Mouse (Mus musculus): Measurements from ENCODE around the gene Lpcat4.

DNA sequence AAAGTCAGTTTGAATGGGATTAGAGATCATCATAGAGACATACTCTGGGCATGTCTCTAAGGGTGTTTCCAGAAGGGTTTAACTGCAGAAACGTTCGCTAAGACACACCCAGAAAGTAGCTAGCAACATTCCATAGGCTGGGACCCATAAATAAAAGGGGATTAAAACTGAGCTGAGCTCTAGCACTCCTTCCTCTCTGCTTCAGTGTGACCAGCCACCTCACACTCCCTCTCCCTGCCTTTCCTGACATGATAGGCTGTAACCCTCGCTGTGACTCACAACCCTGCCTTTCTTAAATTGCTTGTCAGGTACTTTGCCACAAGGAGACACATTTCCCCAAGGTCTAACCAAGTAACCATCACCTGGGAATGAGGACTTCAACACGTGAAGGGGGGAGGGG lies 1.3 kb upstream of the Lpcat4 start:
- no peak for TF ChIP-seq CTCF (IDR thresholded peaks at IDR 0.05; ENCODE audit: low read depth)
- TF ChIP-seq EP300 (IDR thresholded peaks at IDR 0.05; ENCODE audit: low read depth): no peak

Data from heart, postnatal 0 days (tissue).